Mouse (Mus musculus) C2C12 (cell line): ENCODE measurements around the gene Cd47. TPM values are rescaled to one million over a fixed set of nuclear protein-coding genes. Genes with fewer than 3 reads are reported as not detected.

Source experiments
- H3K27me3 ChIP-seq: one replicate; pipeline ENCODE4 v1.6.1; 2011; ENCODE audit not compliant: control insufficient read depth, insufficient read depth, insufficient read length
- H3K36me3 ChIP-seq: one replicate; pipeline ENCODE4 v1.6.1; 2011; ENCODE audit not compliant: control insufficient read depth, insufficient read depth
- H3K4me3 ChIP-seq: one replicate; pipeline ENCODE4 v1.5.1; 2011; ENCODE audit warnings: mild to moderate bottlenecking, control low read depth; ENCODE audit not compliant: poor library complexity, insufficient read depth, severe bottlenecking
- H3K79me2 ChIP-seq: one replicate; pipeline ENCODE4 v1.6.1; 2011; ENCODE audit not compliant: control insufficient read depth, insufficient read depth
- H3K79me3 ChIP-seq: one replicate; pipeline ENCODE4 v1.6.1; 2011; ENCODE audit warnings: low read depth, control low read depth
- H3ac ChIP-seq: one replicate; pipeline ENCODE3; 2011; ENCODE audit warnings: low read depth; ENCODE audit not compliant: control insufficient read depth, insufficient read length
- CEBPB ChIP-seq: IDR thresholded peaks from one replicate; pipeline ENCODE4 v1.6.1; 2011; ENCODE audit warnings: low read depth, mild to moderate bottlenecking, control low read depth, moderate library complexity
- CTCF ChIP-seq: IDR thresholded peaks from one replicate; pipeline ENCODE4 v1.5.1; 2011; ENCODE audit not compliant: control insufficient read depth, insufficient read depth, insufficient read length
- FOSL1 ChIP-seq: IDR thresholded peaks from one replicate; pipeline ENCODE4 v1.8.0; 2011; ENCODE audit warnings: mild to moderate bottlenecking, low read length; ENCODE audit not compliant: poor library complexity, insufficient read depth, severe bottlenecking
- MAX ChIP-seq: IDR thresholded peaks from one replicate; pipeline ENCODE4 v1.6.1; 2011; ENCODE audit warnings: mild to moderate bottlenecking, control low read depth
- MYOD1 ChIP-seq: IDR thresholded peaks from one replicate; pipeline ENCODE4 v1.6.1; 2011; ENCODE audit warnings: low read depth; ENCODE audit not compliant: control insufficient read depth, insufficient read length
- MYOG ChIP-seq: IDR thresholded peaks from one replicate; pipeline ENCODE4 v1.6.1; 2011; ENCODE audit not compliant: control insufficient read depth, insufficient read length; ENCODE audit errors: extremely low read depth
- USF1 ChIP-seq: IDR thresholded peaks from one replicate; pipeline ENCODE4 v1.6.1; 2011; ENCODE audit warnings: low read depth, mild to moderate bottlenecking, control low read depth, moderate library complexity
- polyA plus RNA-seq: library from polyadenylated mRNA; unstranded; fragments of >200 nt; fragmentation: generic; extraction: Trizol; gene quantifications from one replicate; pipeline ENCODE4 v1.2.1, GENCODE M21; 2012; ENCODE audit warnings: missing spikeins

Gene Cd47
- polyA plus RNA-seq, 1 experiment, result 76.0 TPM

- no peaks in the 10 kb centered on the region for H3K27me3 ChIP-seq
- H3K36me3 ChIP-seq, result peaks cover 82% of the 10 kb centered on the region
- TF ChIP-seq MYOG (no peak), FOSL1 (no peak), CEBPB (no peak), MAX (no peak), USF1 (no peak), MYOD1 (no peak), CTCF (no peak)
- no peak overlapping the region for H3ac ChIP-seq
- no peak overlapping the region for H3K4me3 ChIP-seq
- H3K79me2 ChIP-seq, result no peaks in the 10 kb centered on the region
- peaks cover 5% of the 10 kb centered on the region for H3K79me3 ChIP-seq
These were observed 101.1 kb downstream of the Cd47 start for GRCm38 (mm10) chr16:49901395-49901794.

- TF ChIP-seq CTCF, result no peak
- no peak for TF ChIP-seq MAX
- no peak for TF ChIP-seq MYOG
- TF ChIP-seq FOSL1, result no peak
- TF ChIP-seq CEBPB, result no peak
- no peak for TF ChIP-seq USF1
- no peak for TF ChIP-seq MYOD1
- Histone ChIP-seq H3ac (no peak overlapping the region), H3K36me3 (peaks cover 82% of the 10 kb centered on the region), H3K79me3 (peaks cover 5% of the 10 kb centered on the region), H3K4me3 (no peak overlapping the region), H3K27me3 (no peaks in the 10 kb centered on the region), H3K79me2 (no peaks in the 10 kb centered on the region)
These were observed 101.8 kb downstream of the Cd47 start for GRCm38 (mm10) chr16:49902083-49902482.

GRCm38 (mm10) chr16:49904248-49904930 lies 104.1 kb downstream of the Cd47 start:
- TF ChIP-seq MYOG (no peak), FOSL1 (peak; percentile 18), USF1 (no peak), CTCF (no peak), MAX (peak; percentile 35), MYOD1 (peak; percentile 39), CEBPB (peak; percentile 81)
- Histone ChIP-seq H3K27me3 (no peaks in the 10 kb centered on the region), H3K36me3 (peaks cover 78% of the 10 kb centered on the region), H3ac (no peak overlapping the region), H3K4me3 (no peak overlapping the region), H3K79me3 (peaks cover 5% of the 10 kb centered on the region), H3K79me2 (no peaks in the 10 kb centered on the region)

GRCm38 (mm10) chr16:49905041-49905440 lies 104.7 kb downstream of the Cd47 start:
- TF ChIP-seq CEBPB (no peak), MYOD1 (no peak), FOSL1 (no peak), MYOG (no peak), USF1 (no peak), CTCF (no peak), MAX (no peak)
- Histone ChIP-seq H3K27me3 (no peaks in the 10 kb centered on the region), H3K36me3 (peaks cover 75% of the 10 kb centered on the region), H3K4me3 (no peak overlapping the region), H3K79me2 (no peaks in the 10 kb centered on the region), H3ac (no peak overlapping the region), H3K79me3 (peaks cover 5% of the 10 kb centered on the region)

- peaks cover 5% of the 10 kb centered on the region for H3K79me3 ChIP-seq
- TF ChIP-seq FOSL1, result no peak
- no peak for TF ChIP-seq CTCF
- TF ChIP-seq CEBPB, result no peak
- TF ChIP-seq USF1, result no peak
- no peak for TF ChIP-seq MYOD1
- TF ChIP-seq MYOG, result no peak
- no peak for TF ChIP-seq MAX
- H3K79me2 ChIP-seq, result no peaks in the 10 kb centered on the region
- H3K36me3 ChIP-seq, result peaks cover 75% of the 10 kb centered on the region
- no peak overlapping the region for H3ac ChIP-seq
- no peaks in the 10 kb centered on the region for H3K27me3 ChIP-seq
- H3K4me3 ChIP-seq, result no peak overlapping the region
These were observed 105.3 kb downstream of the Cd47 start for GRCm38 (mm10) chr16:49905601-49906001.

GRCm38 (mm10) chr16:49906066-49906465 lies 105.7 kb downstream of the Cd47 start:
- H3K4me3 ChIP-seq, result no peak overlapping the region
- TF ChIP-seq CEBPB (no peak), CTCF (no peak), MAX (no peak)
- peaks cover 75% of the 10 kb centered on the region for H3K36me3 ChIP-seq
- H3K27me3 ChIP-seq, result no peaks in the 10 kb centered on the region
- no peak overlapping the region for H3ac ChIP-seq
- no peaks in the 10 kb centered on the region for H3K79me2 ChIP-seq
- peaks cover 5% of the 10 kb centered on the region for H3K79me3 ChIP-seq
